Mouse (Mus musculus) stomach, postnatal 0 days (tissue): Measurements from ENCODE around the gene Bcl7b.

Experiments used
- CTCF ChIP-seq: IDR thresholded peaks from 2 replicates; pipeline ENCODE4 v1.5.1; 2016; ENCODE audit warnings: antibody characterized with exemption, low read depth, mild to moderate bottlenecking, moderate library complexity
- EP300 ChIP-seq: optimal IDR thresholded peaks from 2 replicates; pipeline ENCODE3; 2016; ENCODE audit warnings: antibody characterized with exemption

- peak; percentile 89 for TF ChIP-seq CTCF
- TF ChIP-seq EP300, result no peak
These were observed 23.5 kb downstream of the Bcl7b start for GRCm38 (mm10) chr5:135191620-135192019.
